Mouse (Mus musculus) frontal cortex, postnatal 14 days (tissue): ENCODE measurements at regions not wholly inside any gene's neighbourhood (a gene's known extent, or its start where the extent isn't known, plus 50 kb on each side); places are given as distances from the start of the nearest gene placed in this dataset.

ENCODE experiments used
- DNase-seq, 2 experiments: peaks; one replicate each; pipeline ENCODE4 v3.0.0; 2022; ENCODE audit warnings: low spot score in 2 of 2

GRCm38 (mm10) chr1:165086131-165086530 is 74.4 kb downstream of the Tbx19 start:
- DNase-seq: no peak

- DNase-seq: no peak
These were observed 75.8 kb downstream of the Tbx19 start for GRCm38 (mm10) chr1:165084753-165085152.

GRCm38 (mm10) chr1:165084179-165084578 is 76.4 kb downstream of the Tbx19 start:
- peak in 1 of 2 experiments; percentile 31 for DNase-seq

- DNase-seq: no peak
These were observed 80.2 kb downstream of the Tbx19 start for GRCm38 (mm10) chr1:165080351-165080750.

- no peak for DNase-seq
These were observed 83.3 kb downstream of the Tbx19 start for GRCm38 (mm10) chr1:165077313-165077712.

GRCm38 (mm10) chr1:165075301-165076082 is 85.1 kb downstream of the Tbx19 start:
- peak; percentile 66 to 77 for DNase-seq

- DNase-seq: no peak
These were observed 88.6 kb downstream of the Tbx19 start for GRCm38 (mm10) chr1:165071831-165072491.

GRCm38 (mm10) chr1:165064981-165065380 is 95.6 kb downstream of the Tbx19 start:
- no peak for DNase-seq

- DNase-seq: no peak
These were observed 97.6 kb downstream of the Tbx19 start for GRCm38 (mm10) chr1:165062813-165063492.

- DNase-seq: no peak
These were observed 99.2 kb downstream of the Tbx19 start for GRCm38 (mm10) chr1:165061420-165061819.

GRCm38 (mm10) chr1:165054245-165054644 is 106.3 kb downstream of the Tbx19 start:
- no peak for DNase-seq

GRCm38 (mm10) chr1:165051294-165051693 is 109.3 kb downstream of the Tbx19 start:
- no peak for DNase-seq

- no peak for DNase-seq
These were observed 110.4 kb downstream of the Tbx19 start for GRCm38 (mm10) chr1:165050176-165050575.

- DNase-seq: peak in 1 of 2 experiments; percentile 37
These were observed 111.3 kb upstream of the Xcl1 start for GRCm38 (mm10) chr1:165046637-165047036.

- DNase-seq: no peak
These were observed 110.7 kb upstream of the Xcl1 start for GRCm38 (mm10) chr1:165046056-165046455.

- DNase-seq: no peak
These were observed 108.0 kb upstream of the Xcl1 start for GRCm38 (mm10) chr1:165043361-165043760.

- DNase-seq: peak in 1 of 2 experiments; percentile 29
These were observed 106.8 kb upstream of the Xcl1 start for GRCm38 (mm10) chr1:165042105-165042504.

- no peak for DNase-seq
These were observed 101.3 kb upstream of the Xcl1 start for GRCm38 (mm10) chr1:165036631-165037030.

GRCm38 (mm10) chr1:165035618-165036017 is 100.3 kb upstream of the Xcl1 start:
- DNase-seq: peak in 1 of 2 experiments; percentile 39

- no peak for DNase-seq
These were observed 85.7 kb upstream of the Xcl1 start for GRCm38 (mm10) chr1:165020960-165021563.

GRCm38 (mm10) chr1:165018692-165019309 is 83.5 kb upstream of the Xcl1 start:
- DNase-seq: peak; percentile 38 to 46

GRCm38 (mm10) chr1:165018236-165018635 is 82.9 kb upstream of the Xcl1 start:
- DNase-seq: no peak
